Mouse (Mus musculus): ENCODE measurements at regions not wholly inside any gene's neighbourhood (a gene's known extent, or its start where the extent isn't known, plus 50 kb on each side); places are given as distances from the start of the nearest gene placed in this dataset.

DNA sequence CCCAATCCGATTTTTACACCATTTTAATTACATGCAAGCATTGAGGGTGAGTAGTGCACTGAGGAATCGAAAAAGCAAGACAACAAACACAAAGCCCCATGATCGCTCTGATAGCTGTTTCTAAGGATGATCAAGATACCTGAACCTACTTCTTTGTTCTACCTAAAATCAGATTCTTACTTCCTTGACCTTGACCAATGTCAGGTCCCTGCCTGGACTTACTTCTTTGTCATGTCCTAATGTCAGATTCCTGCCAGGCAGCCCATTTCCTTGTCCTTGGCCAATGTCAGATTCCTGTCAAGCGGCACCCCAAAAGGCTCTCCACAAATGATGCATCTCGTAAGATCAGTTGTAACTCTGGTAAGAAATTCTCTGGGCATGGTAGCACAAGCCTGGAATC, 58.0 kb upstream of the Abhd2 start:
- Histone ChIP-seq H3K27me3 (replicated peaks; ENCODE audit: control insufficient read depth, insufficient read depth, low read length) (no peaks in the 10 kb centered on the region), H3K36me3 (ENCODE audit: control insufficient read depth, insufficient read depth, low read length) (no peaks in the 10 kb centered on the region), H3K27ac (ENCODE audit: insufficient read depth, low read depth, low read length) (no peak overlapping the region), H3K4me1 (ENCODE audit: control insufficient read depth, insufficient read depth, low read length) (no peaks in the 10 kb centered on the region), H3K4me3 (ENCODE audit: insufficient read depth, low read depth, low read length) (no peak overlapping the region)
- no peak for DNase-seq
- TF ChIP-seq POLR2A (IDR thresholded peaks at IDR 0.05; ENCODE audit: low read depth, low read length): no peak
- TF ChIP-seq CTCF (conservative IDR thresholded peaks at IDR 0.05; ENCODE audit: insufficient read depth, insufficient read length, low read depth, low read length): no peak
- 96% methylated on average over 5 of the region's 5 CpGs for WGBS

DNA sequence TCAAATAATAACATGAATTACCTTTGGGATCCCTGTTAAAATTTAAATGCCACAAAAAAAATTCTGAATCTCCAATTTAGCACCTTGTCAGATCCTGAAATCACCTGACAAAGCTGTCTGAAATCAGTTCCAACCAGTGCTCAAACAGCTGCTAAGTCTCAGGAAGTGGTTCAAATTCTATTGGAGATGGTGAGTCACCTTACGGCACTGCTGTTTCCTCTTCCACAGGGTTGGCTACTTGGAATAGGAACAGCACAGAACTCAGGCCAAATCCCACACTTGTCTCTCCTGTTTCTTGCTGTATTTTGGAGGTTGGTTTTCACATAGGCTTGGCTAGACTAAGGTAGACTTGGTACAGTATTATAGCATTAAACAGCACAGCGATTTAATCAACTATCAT, 55.8 kb upstream of the Abhd2 start:
- H3K4me1 ChIP-seq (ENCODE audit: control insufficient read depth, insufficient read depth, low read length): no peaks in the 10 kb centered on the region
- no peaks in the 10 kb centered on the region for H3K36me3 ChIP-seq (ENCODE audit: control insufficient read depth, insufficient read depth, low read length)
- H3K27ac ChIP-seq (ENCODE audit: insufficient read depth, low read depth, low read length): no peak overlapping the region
- H3K27me3 ChIP-seq (replicated peaks; ENCODE audit: control insufficient read depth, insufficient read depth, low read length): no peaks in the 10 kb centered on the region
- DNase-seq: no peak
- no peak overlapping the region for H3K4me3 ChIP-seq (ENCODE audit: insufficient read depth, low read depth, low read length)
- TF ChIP-seq POLR2A (IDR thresholded peaks at IDR 0.05; ENCODE audit: low read depth, low read length): no peak
- no peak for TF ChIP-seq CTCF (conservative IDR thresholded peaks at IDR 0.05; ENCODE audit: insufficient read depth, insufficient read length, low read depth, low read length)
- 80% methylated on average over 2 of the region's 2 CpGs for WGBS

DNA sequence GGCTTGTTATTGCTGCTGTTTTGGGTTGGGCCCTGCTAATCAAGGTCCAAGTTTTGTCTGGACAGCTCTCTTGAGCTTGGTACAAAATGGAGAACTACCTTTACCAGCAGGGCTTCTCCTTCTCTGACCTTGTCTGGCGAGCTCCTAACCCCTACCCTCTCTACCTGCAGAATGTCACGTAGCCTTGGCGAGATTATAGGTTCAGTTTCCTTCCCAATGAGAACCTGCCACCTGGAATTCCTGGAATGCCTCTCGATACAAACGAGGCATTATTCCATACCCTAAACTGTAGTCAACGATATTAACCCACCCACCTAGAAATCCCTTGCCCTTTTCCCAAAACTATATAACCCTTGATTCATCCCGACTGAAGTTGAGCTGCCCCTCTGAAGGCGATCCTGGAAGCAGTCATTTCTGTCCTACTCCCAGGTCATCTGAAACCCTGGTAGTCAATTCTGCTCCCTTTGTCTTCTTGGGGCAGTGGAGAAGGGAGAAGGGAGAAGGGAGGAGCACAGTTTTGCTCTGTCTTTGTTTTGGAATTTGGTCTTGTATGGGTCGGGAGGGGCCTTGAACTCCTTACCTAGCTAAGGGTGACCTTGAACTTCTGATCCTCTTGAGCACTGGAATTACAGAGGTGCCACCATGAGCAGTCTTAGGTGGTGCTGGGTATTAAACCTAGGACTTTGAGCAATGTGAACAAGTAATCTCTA, 50.2 kb upstream of the Abhd2 start:
- no peak for TF ChIP-seq CTCF (conservative IDR thresholded peaks at IDR 0.05; ENCODE audit: insufficient read depth, insufficient read length, low read depth, low read length)
- TF ChIP-seq POLR2A (IDR thresholded peaks at IDR 0.05; ENCODE audit: low read depth, low read length): no peak
- no peaks in the 10 kb centered on the region for H3K27me3 ChIP-seq (replicated peaks; ENCODE audit: control insufficient read depth, insufficient read depth, low read length)
- 86% methylated on average over 9 of the region's 9 CpGs for WGBS
- no peaks in the 10 kb centered on the region for H3K36me3 ChIP-seq (ENCODE audit: control insufficient read depth, insufficient read depth, low read length)
- DNase-seq: no peak
- H3K27ac ChIP-seq (ENCODE audit: insufficient read depth, low read depth, low read length): no peak overlapping the region
- H3K4me1 ChIP-seq (ENCODE audit: control insufficient read depth, insufficient read depth, low read length): no peaks in the 10 kb centered on the region
- H3K4me3 ChIP-seq (ENCODE audit: insufficient read depth, low read depth, low read length): no peak overlapping the region
